Mouse (Mus musculus) forebrain, embryonic 13.5 days (tissue): ENCODE measurements at regions not wholly inside any gene's neighbourhood (a gene's known extent, or its start where the extent isn't known, plus 50 kb on each side); places are given as distances from the start of the nearest gene placed in this dataset.

Source experiments
- ATAC-seq: fragments of 200-750 bp; cut with Nextera tagmentation; 2 replicates; pipeline ENCODE4 v1.8.0; 2017
- H3K27ac ChIP-seq: fragments of 300-500 bp; sonication (generic); 2 replicates; pipeline ENCODE4 v1.5.1; 2015; ENCODE audit warnings: inconsistent platforms, mild to moderate bottlenecking, moderate library complexity
- H3K27me3 ChIP-seq: fragments of 300-500 bp; sonication (generic); 2 replicates; pipeline ENCODE4 v1.6.1; 2015; ENCODE audit warnings: mild to moderate bottlenecking, inconsistent platforms
- H3K36me3 ChIP-seq: fragments of 300-500 bp; sonication (generic); 2 replicates; pipeline ENCODE4 v1.6.1; 2015; ENCODE audit warnings: mild to moderate bottlenecking, inconsistent platforms; ENCODE audit not compliant: poor library complexity, severe bottlenecking
- H3K4me1 ChIP-seq: fragments of 300-500 bp; sonication (generic); 2 replicates; pipeline ENCODE4 v1.6.1; 2015; ENCODE audit warnings: inconsistent platforms
- H3K4me2 ChIP-seq: fragments of 300-500 bp; sonication (generic); 2 replicates; pipeline ENCODE4 v1.6.1; 2015; ENCODE audit warnings: inconsistent platforms, mild to moderate bottlenecking, moderate library complexity
- H3K4me3 ChIP-seq: fragments of 300-500 bp; sonication (generic); 2 replicates; pipeline ENCODE4 v1.5.1; 2015; ENCODE audit warnings: mild to moderate bottlenecking, inconsistent platforms
- H3K9ac ChIP-seq: fragments of 300-500 bp; sonication (generic); 2 replicates; pipeline ENCODE4 v1.6.1; 2015; ENCODE audit warnings: mild to moderate bottlenecking, inconsistent platforms
- H3K9me3 ChIP-seq: fragments of 300-500 bp; sonication (generic); replicated peaks from 2 replicates; pipeline ENCODE4 v1.6.1; 2016; ENCODE audit warnings: inconsistent platforms
- WGBS: fragments of 180-500 bp; shearing (Covaris S2); methylation state at CpG from one replicate; pipeline ENCODE4 v1.1.7; 2015; 5-methylcytosine and 5-hydroxymethylcytosine counted together

- H3K36me3 ChIP-seq, result no peaks in the 10 kb centered on the region
- no peaks in the 10 kb centered on the region for H3K4me1 ChIP-seq
- no peak overlapping the region for H3K27ac ChIP-seq
- no peaks in the 10 kb centered on the region for H3K9me3 ChIP-seq
- 65% methylated on average over 1 of the region's 1 CpGs for WGBS
- H3K27me3 ChIP-seq, result no peaks in the 10 kb centered on the region
- H3K4me2 ChIP-seq, result no peak overlapping the region
- H3K9ac ChIP-seq, result no peak overlapping the region
- ATAC-seq, result no peak
- H3K4me3 ChIP-seq, result no peak overlapping the region
Observed at GRCm38 (mm10) chr3:125155319-125155718, 248.6 kb upstream of the Ndst4 start.

GRCm38 (mm10) chr3:125159763-125160162 lies 244.1 kb upstream of the Ndst4 start:
- H3K9ac ChIP-seq, result no peak overlapping the region
- no peaks in the 10 kb centered on the region for H3K9me3 ChIP-seq
- no peak for ATAC-seq
- no peak overlapping the region for H3K27ac ChIP-seq
- no peaks in the 10 kb centered on the region for H3K27me3 ChIP-seq
- H3K36me3 ChIP-seq, result no peaks in the 10 kb centered on the region
- no peaks in the 10 kb centered on the region for H3K4me1 ChIP-seq
- H3K4me2 ChIP-seq, result no peak overlapping the region
- H3K4me3 ChIP-seq, result no peak overlapping the region
- 89% methylated on average over 5 of the region's 5 CpGs for WGBS

GRCm38 (mm10) chr3:125190571-125190970 lies 213.3 kb upstream of the Ndst4 start:
- no peak overlapping the region for H3K4me2 ChIP-seq
- H3K27ac ChIP-seq, result no peak overlapping the region
- H3K9ac ChIP-seq, result no peak overlapping the region
- 0 out of 2 replicates have a peak, but pooled peaks cover 6% of the 10 kb centered on the region for H3K4me1 ChIP-seq
- no peaks in the 10 kb centered on the region for H3K9me3 ChIP-seq
- 0 out of 2 replicates have a peak, but pooled peaks have one; percentile 36 for ATAC-seq
- no peaks in the 10 kb centered on the region for H3K36me3 ChIP-seq
- H3K27me3 ChIP-seq, result no peaks in the 10 kb centered on the region
- H3K4me3 ChIP-seq, result no peak overlapping the region

GRCm38 (mm10) chr3:125220913-125221312 lies 183.0 kb upstream of the Ndst4 start:
- Histone ChIP-seq H3K4me3 (no peak overlapping the region), H3K9ac (no peak overlapping the region), H3K9me3 (no peaks in the 10 kb centered on the region), H3K4me1 (no peaks in the 10 kb centered on the region), H3K27ac (no peak overlapping the region), H3K27me3 (no peaks in the 10 kb centered on the region), H3K36me3 (no peaks in the 10 kb centered on the region), H3K4me2 (no peak overlapping the region)
- ATAC-seq, result no peak
- 95% methylated on average over 2 of the region's 2 CpGs for WGBS

GRCm38 (mm10) chr3:125251124-125251523 lies 152.8 kb upstream of the Ndst4 start:
- no peak overlapping the region for H3K4me3 ChIP-seq
- ATAC-seq, result no peak
- no peaks in the 10 kb centered on the region for H3K36me3 ChIP-seq
- H3K27ac ChIP-seq, result no peak overlapping the region
- no peak overlapping the region for H3K4me2 ChIP-seq
- H3K27me3 ChIP-seq, result no peaks in the 10 kb centered on the region
- H3K9me3 ChIP-seq, result no peaks in the 10 kb centered on the region
- H3K4me1 ChIP-seq, result no peaks in the 10 kb centered on the region
- WGBS, result 86% methylated on average over 3 of the region's 3 CpGs
- H3K9ac ChIP-seq, result no peak overlapping the region

GRCm38 (mm10) chr3:125260909-125261308 lies 143.0 kb upstream of the Ndst4 start:
- Histone ChIP-seq H3K4me2 (no peak overlapping the region), H3K9me3 (no peaks in the 10 kb centered on the region), H3K36me3 (no peaks in the 10 kb centered on the region), H3K4me1 (no peaks in the 10 kb centered on the region), H3K27me3 (no peaks in the 10 kb centered on the region), H3K27ac (no peak overlapping the region), H3K9ac (no peak overlapping the region), H3K4me3 (no peak overlapping the region)
- ATAC-seq, result no peak
- 61% methylated on average over 2 of the region's 2 CpGs for WGBS

GRCm38 (mm10) chr3:125270695-125271094 lies 133.2 kb upstream of the Ndst4 start:
- Histone ChIP-seq H3K9me3 (no peaks in the 10 kb centered on the region), H3K4me1 (no peaks in the 10 kb centered on the region), H3K4me2 (no peak overlapping the region), H3K36me3 (no peaks in the 10 kb centered on the region), H3K9ac (no peak overlapping the region), H3K27ac (no peak overlapping the region), H3K4me3 (no peak overlapping the region), H3K27me3 (no peaks in the 10 kb centered on the region)
- WGBS, result 69% methylated on average over 5 of the region's 5 CpGs
- ATAC-seq, result no peak

GRCm38 (mm10) chr3:125271215-125271614 lies 132.7 kb upstream of the Ndst4 start:
- ATAC-seq, result no peak
- Histone ChIP-seq H3K4me1 (no peaks in the 10 kb centered on the region), H3K36me3 (no peaks in the 10 kb centered on the region), H3K4me2 (no peak overlapping the region), H3K4me3 (no peak overlapping the region), H3K27ac (no peak overlapping the region), H3K9ac (no peak overlapping the region), H3K27me3 (no peaks in the 10 kb centered on the region), H3K9me3 (no peaks in the 10 kb centered on the region)
- 12% methylated on average over 2 of the region's 2 CpGs for WGBS

GRCm38 (mm10) chr3:125278605-125279004 lies 125.3 kb upstream of the Ndst4 start:
- Histone ChIP-seq H3K27me3 (no peaks in the 10 kb centered on the region), H3K4me1 (no peaks in the 10 kb centered on the region), H3K9ac (no peak overlapping the region), H3K9me3 (no peaks in the 10 kb centered on the region), H3K4me3 (no peak overlapping the region), H3K36me3 (no peaks in the 10 kb centered on the region), H3K27ac (no peak overlapping the region), H3K4me2 (no peak overlapping the region)
- ATAC-seq, result no peak

GRCm38 (mm10) chr3:125279007-125279406 lies 124.9 kb upstream of the Ndst4 start:
- Histone ChIP-seq H3K4me3 (no peak overlapping the region), H3K9ac (no peak overlapping the region), H3K4me2 (no peak overlapping the region), H3K27me3 (no peaks in the 10 kb centered on the region), H3K27ac (no peak overlapping the region), H3K36me3 (no peaks in the 10 kb centered on the region), H3K4me1 (no peaks in the 10 kb centered on the region), H3K9me3 (no peaks in the 10 kb centered on the region)
- no peak for ATAC-seq
- WGBS, result 88% methylated on average over 2 of the region's 2 CpGs

- Histone ChIP-seq H3K4me3 (no peak overlapping the region), H3K36me3 (no peaks in the 10 kb centered on the region), H3K4me2 (no peak overlapping the region), H3K9ac (no peak overlapping the region), H3K27me3 (no peaks in the 10 kb centered on the region), H3K4me1 (no peaks in the 10 kb centered on the region), H3K9me3 (no peaks in the 10 kb centered on the region), H3K27ac (no peak overlapping the region)
- no peak for ATAC-seq
Observed at GRCm38 (mm10) chr3:125279610-125280009, 124.3 kb upstream of the Ndst4 start.

GRCm38 (mm10) chr3:125288598-125288997 lies 115.3 kb upstream of the Ndst4 start:
- H3K9ac ChIP-seq, result no peak overlapping the region
- no peaks in the 10 kb centered on the region for H3K36me3 ChIP-seq
- no peak overlapping the region for H3K27ac ChIP-seq
- no peak overlapping the region for H3K4me3 ChIP-seq
- no peaks in the 10 kb centered on the region for H3K4me1 ChIP-seq
- 86% methylated on average over 1 of the region's 1 CpGs for WGBS
- ATAC-seq, result no peak
- no peak overlapping the region for H3K4me2 ChIP-seq
- H3K9me3 ChIP-seq, result no peaks in the 10 kb centered on the region
- H3K27me3 ChIP-seq, result no peaks in the 10 kb centered on the region

GRCm38 (mm10) chr3:125289355-125289933 lies 114.4 kb upstream of the Ndst4 start:
- Histone ChIP-seq H3K27ac (no peak overlapping the region), H3K27me3 (no peaks in the 10 kb centered on the region)
- WGBS, result 32% methylated on average over 3 of the region's 3 CpGs

More at GRCm38 (mm10) chr3:125289355-125289933, 114.4 kb upstream of the Ndst4 start:
- ATAC-seq, result peak; percentile 80
- H3K9ac ChIP-seq, result no peak overlapping the region
- H3K36me3 ChIP-seq, result no peaks in the 10 kb centered on the region
- H3K4me2 ChIP-seq, result no peak overlapping the region
- H3K9me3 ChIP-seq, result no peaks in the 10 kb centered on the region
- H3K4me3 ChIP-seq, result no peak overlapping the region
- no peaks in the 10 kb centered on the region for H3K4me1 ChIP-seq
